Mouse (Mus musculus): ENCODE measurements around the gene Dcaf15. TPM values are rescaled to one million over a fixed set of nuclear protein-coding genes. Genes with fewer than 3 reads are reported as not detected.

Gene Dcaf15
- 60.0 and 74.5 TPM in 2 replicates for polyA plus RNA-seq (2012)

DNA sequence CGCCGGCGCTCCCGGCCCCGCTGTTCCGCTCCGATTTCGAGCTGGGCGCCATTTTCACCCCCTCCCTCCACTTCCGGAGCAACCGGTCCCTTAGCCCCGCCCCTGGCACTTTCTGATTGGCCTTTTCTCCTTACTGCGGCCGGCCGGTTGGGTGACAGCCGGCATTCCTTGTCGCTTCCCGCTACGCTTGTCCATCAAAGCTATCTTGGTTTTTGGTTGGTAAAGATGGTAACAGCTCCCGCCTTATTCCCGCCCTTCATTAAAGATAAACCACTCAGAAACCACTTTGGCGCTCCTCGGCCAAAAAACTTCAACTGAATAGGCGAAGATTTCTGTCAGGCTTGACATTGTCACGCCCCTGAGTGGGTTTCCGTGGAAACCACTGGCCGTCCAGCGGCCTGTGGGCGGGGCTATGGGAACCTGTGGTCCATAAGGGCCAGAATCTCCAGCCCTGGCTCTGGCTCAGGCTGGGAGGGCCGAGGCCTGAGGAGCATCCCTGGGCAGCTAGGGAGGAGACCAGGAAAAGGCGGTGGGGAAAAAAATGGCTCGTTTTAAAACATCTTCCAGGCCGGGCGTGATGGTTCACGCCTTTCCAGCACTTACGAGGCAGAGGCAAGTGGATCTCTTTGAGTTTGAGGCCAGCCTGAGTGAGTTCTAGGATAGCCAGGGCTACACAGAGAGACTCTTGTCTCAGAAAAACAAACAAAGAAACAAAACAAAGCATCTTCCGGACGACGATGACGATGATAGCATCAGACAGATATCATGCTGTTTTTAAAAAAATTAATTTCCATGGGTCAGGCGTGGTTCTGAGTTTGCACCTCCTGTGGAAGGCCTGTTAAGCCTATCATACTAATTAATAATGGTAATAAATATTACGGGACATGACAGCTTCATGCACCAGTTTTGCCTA, at the start of gene Dcaf15:
Dcaf15 (minus strand) TSS at position 72 of the 913 bp plus-strand sequence.
- no peak for TF ChIP-seq GATA1 (IDR thresholded peaks at IDR 0.05; ENCODE audit: low read length)

DNA sequence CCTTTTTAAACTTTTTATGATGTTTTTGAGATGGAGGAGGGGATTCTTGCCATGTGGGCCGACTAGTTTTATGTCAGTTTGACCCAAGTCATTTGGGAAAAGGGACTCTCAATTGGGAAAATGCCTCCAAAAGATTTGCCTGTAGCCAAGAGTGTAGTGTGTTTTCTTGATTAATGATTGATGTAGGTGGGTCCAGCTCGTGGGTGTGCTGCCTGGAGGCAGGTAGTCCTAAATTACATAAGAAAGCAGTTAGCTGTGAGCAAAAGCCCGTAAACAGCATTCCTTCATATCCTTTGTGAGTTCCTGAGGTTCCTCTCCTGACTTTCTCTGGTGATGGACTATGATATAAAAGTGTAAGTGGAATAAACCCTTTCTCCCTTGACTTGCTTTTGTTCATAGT, 44.6 kb upstream of the Dcaf15 start:
- no peak for TF ChIP-seq GATA1 (IDR thresholded peaks at IDR 0.05; ENCODE audit: low read length)

DNA sequence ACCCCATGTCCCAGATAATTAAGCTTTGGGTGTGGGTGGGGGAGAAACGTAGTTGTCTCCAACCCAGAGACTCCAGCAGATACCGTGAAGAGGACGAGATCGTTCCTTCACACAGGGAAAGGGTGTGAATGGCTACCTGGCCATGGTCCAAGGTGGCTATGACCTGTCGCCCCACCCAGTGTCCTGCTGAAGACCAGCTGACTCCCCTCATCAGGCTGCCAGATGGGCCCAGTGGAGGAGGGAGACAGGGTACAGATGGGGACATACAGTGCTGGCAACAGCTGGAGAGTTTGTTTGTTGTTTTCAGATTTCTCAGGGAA, 43.9 kb upstream of the Dcaf15 start:
- no peak for TF ChIP-seq GATA1 (IDR thresholded peaks at IDR 0.05; ENCODE audit: low read length)

DNA sequence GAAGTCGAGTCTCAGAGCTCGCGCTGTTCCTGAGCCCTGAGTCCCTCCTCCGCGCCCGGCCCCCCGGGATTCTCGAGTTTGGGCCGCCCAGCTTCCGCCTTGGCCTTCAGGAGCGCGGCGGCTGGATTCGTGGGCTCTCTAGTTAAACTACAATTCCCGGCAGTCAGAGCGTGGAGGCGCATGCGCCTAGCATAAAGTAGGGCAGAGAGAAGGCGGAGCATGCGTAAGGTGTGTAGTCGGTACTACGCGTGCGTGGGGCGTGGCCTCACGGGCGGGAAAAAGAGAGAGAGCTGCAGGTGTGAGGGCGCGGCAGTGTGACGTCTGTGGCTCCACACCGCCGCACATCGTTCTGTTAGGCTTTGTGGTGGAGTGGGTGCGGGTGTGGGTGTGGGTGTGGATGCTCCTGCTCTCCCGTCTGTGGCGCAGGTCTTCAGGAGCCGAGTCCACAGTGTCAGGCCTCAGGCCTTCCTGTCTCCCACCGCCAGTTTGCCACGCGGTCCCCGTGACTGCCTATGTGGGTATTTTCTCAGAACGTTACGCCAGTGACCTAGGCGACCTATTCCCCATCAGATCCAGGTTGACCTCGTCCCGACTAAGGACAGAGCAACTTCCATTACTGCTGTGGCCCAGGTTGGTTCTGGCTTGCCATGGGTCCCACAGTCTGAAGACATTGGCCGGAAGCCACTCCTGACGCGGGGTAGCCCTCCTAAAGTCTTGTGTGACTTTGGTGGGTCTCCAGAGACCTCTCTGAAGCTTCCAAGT, 43.4 kb upstream of the Dcaf15 start, which contains the start of the genes Cc2d1a and 4930432K21Rik:
Cc2d1a (minus strand) TSS at position 168 of the 762 bp plus-strand sequence.
4930432K21Rik (plus strand) TSS at position 257 of the 762 bp plus-strand sequence.
- TF ChIP-seq GATA1 (IDR thresholded peaks at IDR 0.05; ENCODE audit: low read length), result no peak

DNA sequence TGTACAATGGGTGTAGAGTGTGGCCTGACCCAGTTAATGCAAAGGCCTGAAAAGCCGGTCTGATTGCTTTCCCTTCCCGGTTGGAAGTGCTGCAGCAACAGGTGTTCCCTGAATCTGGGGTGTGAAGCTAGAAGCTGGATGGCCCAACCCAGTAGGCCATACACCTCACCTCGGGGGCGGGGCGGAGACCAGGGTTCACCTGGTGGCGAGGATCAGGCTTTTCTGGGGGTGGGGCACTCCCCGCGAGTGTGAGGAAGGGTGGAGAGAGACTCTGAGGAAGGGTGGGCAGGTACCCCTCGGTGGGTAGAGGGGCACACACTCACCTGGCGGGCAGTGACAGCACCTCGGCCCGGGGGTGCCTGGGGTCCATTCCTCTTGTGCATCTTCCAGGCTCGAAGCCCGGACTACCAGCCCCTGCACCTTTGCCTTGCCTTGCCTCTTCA, 42.8 kb upstream of the Dcaf15 start:
- TF ChIP-seq GATA1 (IDR thresholded peaks at IDR 0.05; ENCODE audit: low read length), result no peak

DNA sequence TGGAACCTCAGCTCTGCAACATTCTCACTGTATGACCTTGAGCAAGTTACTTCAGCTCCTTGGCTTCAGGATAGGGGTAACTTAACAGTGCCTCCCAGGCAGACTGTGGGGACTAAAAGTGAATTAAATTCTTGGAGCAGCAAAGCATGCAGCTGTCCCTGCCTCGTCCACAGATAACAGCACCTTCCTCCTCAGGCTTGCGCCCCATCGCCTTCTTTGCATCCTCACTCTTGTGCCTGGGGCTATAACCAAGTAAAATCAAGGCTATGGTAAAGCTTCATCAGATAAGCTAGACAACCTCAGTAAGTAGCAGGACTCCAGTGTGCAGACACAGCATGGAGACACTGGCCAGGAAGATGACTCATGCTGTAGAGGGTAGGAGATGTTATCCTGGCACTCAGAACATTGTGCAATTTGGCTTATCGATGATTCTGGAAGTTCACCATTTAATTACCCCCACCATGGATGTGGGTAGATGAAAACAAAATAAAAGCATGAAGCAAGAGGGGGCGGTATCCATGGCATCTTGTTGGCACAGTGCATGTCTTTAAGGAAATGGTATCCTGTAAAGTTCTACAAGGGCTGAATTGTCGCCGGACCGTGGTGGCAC, 40.2 kb upstream of the Dcaf15 start:
- TF ChIP-seq GATA1 (IDR thresholded peaks at IDR 0.05; ENCODE audit: low read length), result no peak

DNA sequence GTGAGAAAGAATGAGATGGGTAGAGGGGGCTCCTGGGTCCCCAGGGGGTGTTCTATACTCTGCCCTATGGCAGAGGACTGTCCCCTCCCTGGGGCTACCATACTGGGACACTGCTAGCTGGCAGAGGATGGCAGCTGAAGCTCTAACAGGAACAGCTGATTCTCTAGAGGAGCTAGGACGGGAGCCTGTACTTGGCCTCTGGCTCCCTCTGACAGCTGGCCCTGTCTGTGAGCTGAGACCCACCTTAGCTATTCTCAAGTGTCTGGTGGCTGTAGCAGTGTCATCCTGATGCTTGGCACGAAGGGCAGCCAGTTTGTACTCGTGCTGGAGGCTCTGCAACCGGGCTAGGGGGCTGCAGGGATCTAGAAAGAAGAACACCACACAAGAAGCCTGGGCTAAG, 36.3 kb upstream of the Dcaf15 start:
- no peak for TF ChIP-seq GATA1 (IDR thresholded peaks at IDR 0.05; ENCODE audit: low read length)

DNA sequence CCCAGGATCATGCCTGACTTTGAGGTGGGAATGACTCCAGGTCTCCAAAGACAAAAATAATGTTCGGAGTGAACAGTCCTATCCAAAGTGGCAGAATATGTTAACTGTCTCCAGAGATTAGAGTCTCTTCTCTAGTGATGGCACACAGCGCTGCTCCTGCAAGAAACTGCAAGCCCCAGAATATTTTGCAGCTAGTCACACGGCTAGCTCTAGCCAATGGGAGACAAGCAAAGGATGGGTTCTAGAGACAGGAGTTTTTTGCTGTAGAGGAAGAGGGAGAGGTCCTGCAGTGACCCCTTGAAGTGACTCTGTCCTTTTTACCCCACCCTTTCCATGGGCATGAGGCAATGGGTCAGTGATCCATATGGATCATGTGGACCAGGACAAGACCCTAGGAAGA, 33.3 kb upstream of the Dcaf15 start:
- TF ChIP-seq GATA1 (IDR thresholded peaks at IDR 0.05; ENCODE audit: low read length), result no peak

DNA sequence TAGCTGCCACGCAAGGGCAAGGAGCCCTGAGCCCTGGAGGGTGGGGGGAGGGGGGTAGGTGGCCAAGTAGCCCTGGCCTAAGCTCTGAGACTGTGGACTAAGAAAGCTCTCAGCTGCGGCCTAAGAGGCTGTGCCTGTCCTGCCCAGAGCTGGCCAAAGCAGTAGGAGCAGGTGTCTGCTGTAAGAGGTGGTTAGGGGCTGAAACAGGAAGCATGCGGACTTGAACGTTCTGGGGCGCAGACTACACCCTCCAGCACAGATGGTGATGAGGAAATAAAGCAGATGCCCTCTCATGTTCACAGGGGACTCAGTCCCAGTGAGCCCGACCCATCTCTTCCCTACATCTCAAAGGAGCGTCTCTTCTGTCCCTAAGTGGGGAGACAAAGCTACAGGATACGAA, 27.7 kb upstream of the Dcaf15 start:
- TF ChIP-seq GATA1 (IDR thresholded peaks at IDR 0.05; ENCODE audit: low read length), result no peak

DNA sequence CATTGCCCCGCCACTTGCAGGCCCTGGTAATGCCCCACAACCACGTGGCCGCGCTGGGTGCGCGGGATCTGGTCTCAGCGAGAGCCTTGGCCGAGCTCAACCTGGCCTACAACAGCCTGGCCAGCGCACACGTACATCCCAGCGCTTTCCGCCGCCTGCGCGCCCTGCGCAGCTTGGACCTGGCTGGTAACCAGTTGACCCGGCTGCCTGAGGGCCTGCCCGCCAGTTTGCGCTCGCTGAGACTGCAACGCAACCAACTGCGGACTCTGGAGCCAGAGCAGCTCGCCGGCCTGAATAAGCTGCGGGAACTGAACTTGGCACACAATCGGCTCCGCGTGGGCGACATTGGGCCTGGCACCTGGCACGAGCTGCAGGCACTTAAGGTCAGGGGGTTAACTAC, 26.2 kb upstream of the Dcaf15 start:
- no peak for TF ChIP-seq GATA1 (IDR thresholded peaks at IDR 0.05; ENCODE audit: low read length)

DNA sequence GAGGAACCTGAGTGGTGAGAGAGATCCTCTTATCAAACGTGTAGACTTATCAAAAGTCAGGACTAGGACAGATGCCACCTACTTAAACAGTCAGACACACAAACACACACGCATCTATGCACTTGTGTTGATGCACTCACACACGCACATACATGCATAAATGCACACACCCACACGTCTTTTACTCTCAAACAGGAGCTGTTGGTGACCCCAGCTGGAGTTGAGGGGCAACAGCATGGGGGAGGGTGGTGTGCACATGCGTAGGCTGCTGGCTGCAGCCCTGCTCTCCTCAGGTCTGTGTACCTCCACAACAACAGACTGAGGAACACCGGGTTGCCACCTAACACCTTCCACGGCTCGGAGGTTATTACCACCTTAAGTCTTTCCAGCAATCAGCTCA, 23.7 kb upstream of the Dcaf15 start:
- TF ChIP-seq GATA1 (IDR thresholded peaks at IDR 0.05; ENCODE audit: low read length), result no peak

DNA sequence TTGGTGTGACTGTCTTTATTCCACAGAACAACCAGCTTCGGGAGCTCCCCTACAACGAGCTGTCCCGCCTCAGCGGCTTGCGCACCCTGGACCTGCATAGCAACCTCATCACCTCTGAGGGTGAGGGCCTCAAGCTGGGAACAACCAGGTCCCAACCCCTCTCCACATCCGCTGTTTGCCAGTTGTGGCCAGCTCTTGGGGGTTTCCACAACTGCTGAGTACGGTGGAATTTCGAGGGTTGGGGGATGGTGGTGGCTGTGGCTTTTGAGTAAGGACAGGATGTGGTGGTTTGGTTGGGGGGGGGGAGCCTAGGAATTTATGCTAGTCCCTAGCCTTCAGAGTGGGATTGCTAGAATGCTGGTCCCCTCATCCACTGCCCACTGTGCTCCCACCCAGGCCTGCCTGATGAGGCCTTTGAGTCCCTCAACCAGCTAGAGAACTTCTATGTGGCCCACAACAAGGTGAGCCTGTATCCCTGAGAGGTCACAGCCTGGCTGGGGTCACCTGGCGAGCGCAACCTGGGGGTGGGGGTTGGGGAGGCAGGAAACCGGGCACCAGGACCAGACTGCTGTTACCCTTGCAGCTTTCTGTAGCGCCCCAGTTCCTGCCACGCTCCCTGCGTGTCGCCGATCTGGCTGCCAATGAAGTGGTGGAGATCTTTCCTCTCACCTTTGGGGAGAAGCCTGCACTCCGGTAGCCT, 22.8 kb upstream of the Dcaf15 start:
- TF ChIP-seq GATA1 (IDR thresholded peaks at IDR 0.05; ENCODE audit: low read length), result no peak

DNA sequence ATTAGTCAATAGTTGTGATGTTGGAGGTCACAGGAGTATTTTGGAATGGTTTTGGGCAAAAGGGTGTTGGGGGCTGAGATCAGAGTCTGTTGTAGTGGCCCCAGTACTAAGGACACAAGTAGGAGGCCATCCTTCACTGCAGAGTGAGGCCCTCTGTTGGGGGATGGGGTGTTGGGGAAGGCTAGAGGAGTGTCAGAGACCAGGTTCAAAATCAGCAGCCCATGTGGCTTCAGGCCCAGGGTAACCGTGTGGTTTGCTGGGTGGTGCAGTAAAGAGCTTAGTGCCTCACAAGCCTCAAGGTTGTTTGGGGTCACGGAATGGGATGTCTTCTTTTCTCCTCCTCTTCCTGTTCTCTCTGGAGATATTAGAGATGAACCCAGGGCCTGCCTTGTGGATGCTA, 22.2 kb upstream of the Dcaf15 start:
- no peak for TF ChIP-seq GATA1 (IDR thresholded peaks at IDR 0.05; ENCODE audit: low read length)

DNA sequence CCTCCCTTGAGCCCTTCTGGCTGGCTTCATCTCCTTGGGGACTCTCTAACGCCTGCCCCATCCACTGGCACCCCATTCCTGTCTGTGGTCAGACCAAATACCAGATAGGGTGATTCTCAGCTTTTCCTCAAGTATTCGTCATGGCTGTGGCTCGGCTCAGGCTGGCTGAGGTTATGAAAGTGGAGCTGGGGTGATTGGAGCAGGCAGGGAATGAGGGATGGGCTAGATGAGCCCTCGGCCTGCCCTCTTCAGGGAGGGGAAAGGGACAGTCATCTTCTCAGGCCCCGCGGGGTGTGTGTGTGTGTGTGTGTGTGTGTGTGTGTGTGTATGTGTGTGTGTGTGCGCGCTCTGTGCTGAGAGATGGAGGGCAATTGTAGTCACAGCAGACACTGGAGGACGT, 21.1 kb upstream of the Dcaf15 start, which contains the start of gene Podnl1:
Podnl1 (plus strand) TSS at position 334 of the 400 bp plus-strand sequence.
- TF ChIP-seq GATA1 (IDR thresholded peaks at IDR 0.05; ENCODE audit: low read length), result no peak

DNA sequence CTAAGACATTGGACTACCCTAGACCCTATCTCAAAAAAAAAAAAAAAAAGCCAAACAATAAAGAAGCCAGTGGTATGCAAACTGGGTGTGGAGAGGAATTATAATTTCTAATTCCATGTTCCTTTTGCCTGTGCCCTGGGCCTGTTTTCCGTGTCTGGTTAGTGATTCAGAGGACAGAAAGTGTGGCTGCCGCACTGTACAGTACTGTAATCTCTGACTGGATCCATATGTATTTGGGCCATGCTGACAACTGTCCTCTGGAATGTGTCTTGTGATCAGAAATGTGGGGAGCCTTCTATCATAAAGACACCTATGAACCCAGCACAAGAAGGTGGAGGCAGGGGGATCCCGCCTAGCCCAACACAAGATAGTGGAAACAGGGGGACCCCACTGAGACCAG, 17.6 kb upstream of the Dcaf15 start:
- no peak for TF ChIP-seq GATA1 (IDR thresholded peaks at IDR 0.05; ENCODE audit: low read length)
